Mouse (Mus musculus) c-Kit-negative CD71-positive TER-119-positive erythroid progenitor cells, embryonic 14.5 days (primary cell): ENCODE data around the gene Gpr150.

Experiments
- DNase-seq: peaks from one replicate; pipeline ENCODE4 v3.0.0-alpha.2; 2013; ENCODE audit warnings: low read depth, low spot score

Gpr150 gene

GRCm38 (mm10) chr13:76056896-76057266 lies at the start of gene Gpr150:
TSS of gene Gpr150 (minus strand) at chr13:76056996.
- DNase-seq, result no peak

- DNase-seq, result no peak
These were observed 45.2 kb upstream of the Gpr150 start for GRCm38 (mm10) chr13:76101989-76102388.

GRCm38 (mm10) chr13:76098493-76099303 lies 41.9 kb upstream of the Gpr150 start, which contains the start of the genes Arsk and Ttc37:
TSS of gene Arsk (minus strand) at chr13:76098660.
TSS of gene Ttc37 (plus strand) at chr13:76098734.
- DNase-seq, result peak; percentile 93

GRCm38 (mm10) chr13:76098116-76098492 lies 41.3 kb upstream of the Gpr150 start:
- no peak for DNase-seq

GRCm38 (mm10) chr13:76074323-76074722 lies 17.5 kb upstream of the Gpr150 start:
- DNase-seq, result no peak

GRCm38 (mm10) chr13:76064363-76064945 lies 7.7 kb upstream of the Gpr150 start:
- DNase-seq, result no peak

GRCm38 (mm10) chr13:76063548-76063947 lies 6.8 kb upstream of the Gpr150 start:
- no peak for DNase-seq

- DNase-seq, result no peak
These were observed 5.8 kb upstream of the Gpr150 start for GRCm38 (mm10) chr13:76062569-76062968.

- DNase-seq, result no peak
These were observed 5.3 kb upstream of the Gpr150 start for GRCm38 (mm10) chr13:76062126-76062525.

GRCm38 (mm10) chr13:76059591-76059990 lies 2.8 kb upstream of the Gpr150 start:
- DNase-seq, result no peak

- no peak for DNase-seq
These were observed 672 bp upstream of the Gpr150 start for GRCm38 (mm10) chr13:76057267-76058069.

GRCm38 (mm10) chr13:76056261-76056724 lies 503 bp downstream of the Gpr150 start:
- DNase-seq, result peak; percentile 74

GRCm38 (mm10) chr13:76055391-76056232 lies 1.2 kb downstream of the Gpr150 start:
- DNase-seq, result peak; percentile 74

- DNase-seq, result no peak
These were observed 11.8 kb downstream of the Gpr150 start for GRCm38 (mm10) chr13:76044971-76045370.

- no peak for DNase-seq
These were observed 14.3 kb downstream of the Gpr150 start for GRCm38 (mm10) chr13:76042455-76042854.

- DNase-seq, result no peak
These were observed 32.2 kb downstream of the Gpr150 start for GRCm38 (mm10) chr13:76024588-76024987.

GRCm38 (mm10) chr13:76021782-76022181 lies 35.0 kb downstream of the Gpr150 start:
- no peak for DNase-seq

- no peak for DNase-seq
These were observed 37.9 kb downstream of the Gpr150 start for GRCm38 (mm10) chr13:76018844-76019400.

GRCm38 (mm10) chr13:76017974-76018843 lies 38.6 kb downstream of the Gpr150 start, which contains the start of gene Rfesd:
TSS of gene Rfesd (minus strand) at chr13:76018719.
- peak; percentile 84 for DNase-seq

- DNase-seq, result peak; percentile 68
These were observed 39.3 kb downstream of the Gpr150 start for GRCm38 (mm10) chr13:76017465-76017864.
